Mouse (Mus musculus) large intestine, adult 2 months (tissue): Measurements from ENCODE around the gene Prdm9. TPM values are rescaled to one million over a fixed set of nuclear protein-coding genes. Genes with fewer than 3 reads are reported as not detected.

ENCODE experiments used
- DNase-seq: peaks from one replicate; pipeline ENCODE4 v3.0.0-alpha.2; 2012; ENCODE audit warnings: low read depth, low spot score
- WGBS: fragments of 180-500 bp; shearing (Covaris S2); methylation state at CpG from one replicate; pipeline ENCODE4 v1.1.7; 2018; 5-methylcytosine and 5-hydroxymethylcytosine counted together
- polyA plus RNA-seq: library from polyadenylated mRNA; depleted of rRNA; stranded (reverse); fragments of >200 nt; gene quantifications from 2 replicates; pipeline ENCODE4 v1.2.3, GENCODE M21; 2012; rRNA removed

The Prdm9 gene
- polyA plus RNA-seq, 1 experiment: 2.0 TPM

DNA sequence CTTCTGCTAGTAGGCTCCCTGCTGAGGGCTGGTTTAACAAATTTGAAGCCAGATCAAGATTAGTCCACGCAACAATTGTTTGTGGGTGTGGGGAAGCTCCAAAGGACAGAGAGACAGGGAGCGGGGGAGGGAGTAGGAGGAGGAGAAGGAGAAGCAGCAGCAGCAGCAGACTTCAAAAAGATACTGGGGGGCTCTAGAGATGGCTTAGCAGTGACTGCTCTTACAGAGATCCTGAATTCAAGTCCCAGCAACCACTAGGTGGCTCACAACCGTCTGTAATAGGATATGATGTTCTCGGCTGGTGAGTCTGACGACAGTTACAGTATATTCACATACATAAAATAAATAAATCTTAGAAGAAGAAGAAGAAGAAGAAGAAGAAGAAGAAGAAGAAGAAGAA, 34.0 kb downstream of the Prdm9 start:
- no peak for DNase-seq

DNA sequence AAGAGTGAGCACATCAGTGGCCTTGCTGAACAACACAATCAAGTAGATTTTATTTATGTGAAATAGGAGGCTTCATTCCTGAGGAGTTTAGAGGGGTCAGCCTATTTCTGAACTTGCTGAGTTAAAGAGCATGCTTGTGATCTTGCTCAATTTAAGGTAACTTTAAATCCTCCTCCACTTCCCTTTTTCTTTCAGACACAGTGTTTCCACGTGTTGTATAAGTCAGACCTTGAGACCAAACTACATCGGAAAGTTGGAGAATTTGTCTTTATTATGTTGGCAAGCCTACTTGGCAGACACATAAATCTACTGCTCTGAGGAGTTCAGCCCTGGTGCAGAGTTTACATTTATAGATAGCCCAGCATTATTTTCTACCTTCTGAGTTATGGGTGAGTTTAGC, 35.3 kb downstream of the Prdm9 start:
- 60% methylated on average over 2 of the region's 2 CpGs for WGBS
- DNase-seq: no peak

More for the DNA sequence above, 34.0 kb downstream of the Prdm9 start:
- 33% methylated on average over 5 of the region's 5 CpGs for WGBS

DNA sequence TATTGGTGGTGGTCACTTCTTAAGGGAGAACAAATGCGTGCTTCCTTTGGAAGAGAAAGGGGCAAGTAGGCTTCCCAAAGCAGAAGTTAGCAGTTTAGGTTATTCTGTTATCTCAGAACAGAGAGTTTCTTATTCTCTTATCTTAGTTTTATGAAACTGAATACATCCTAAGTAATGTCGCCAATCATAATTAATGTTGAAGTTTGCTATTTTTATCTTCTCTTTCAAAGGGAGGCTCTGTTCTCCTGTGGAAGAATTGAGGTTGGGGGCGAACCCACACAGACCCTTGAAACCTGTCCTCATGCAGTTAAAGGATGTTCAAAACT, 36.4 kb downstream of the Prdm9 start:
- no peak for DNase-seq
- WGBS: 39% methylated on average over 3 of the region's 3 CpGs

DNA sequence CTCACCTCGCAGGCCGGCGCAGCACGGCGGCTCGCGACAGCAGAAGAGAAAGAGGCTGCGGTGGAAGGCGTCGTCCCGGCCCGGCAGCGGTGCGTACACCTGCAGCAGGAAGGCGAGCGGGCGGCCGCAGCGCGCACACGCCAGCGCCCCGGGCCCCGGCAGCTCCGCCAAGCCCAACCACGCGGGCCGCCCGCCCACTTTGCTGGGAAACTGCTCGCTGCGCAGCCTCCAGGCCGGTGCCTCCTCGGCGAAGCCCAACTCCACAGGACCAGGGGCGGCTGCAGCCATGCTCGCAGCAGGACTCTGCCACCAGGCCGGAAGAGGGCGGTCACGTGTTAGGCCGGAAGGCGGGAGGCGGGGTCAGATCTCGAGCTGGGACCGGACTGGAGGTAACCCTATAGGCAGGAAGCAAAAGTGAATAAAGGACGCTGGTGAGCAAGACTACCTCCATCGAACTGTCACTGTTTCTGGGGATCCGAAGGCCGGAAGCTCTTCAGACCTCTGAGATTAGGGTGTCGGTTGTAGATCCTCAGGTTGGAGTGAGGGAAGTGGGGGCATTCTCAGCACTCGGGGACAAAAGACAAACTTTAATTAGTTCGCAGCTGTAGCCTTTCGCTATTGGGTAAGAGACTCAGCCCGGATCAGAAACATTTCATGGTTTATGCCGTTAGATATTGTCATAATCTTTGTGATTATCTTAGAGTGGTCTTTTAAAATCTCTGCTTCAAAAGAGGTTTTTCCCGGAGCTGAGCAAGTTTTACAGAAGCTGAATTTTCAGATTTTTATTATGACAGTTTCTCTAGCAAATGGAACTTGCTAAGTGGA, 37.0 kb downstream of the Prdm9 start, which contains the start of gene Pdcd2:
Gene Pdcd2, minus strand, starts transcription at position 316 of the 825 bp plus-strand sequence.
- peak; percentile 86 for DNase-seq
- WGBS: under 1% methylated on average over 55 of the region's 55 CpGs

DNA sequence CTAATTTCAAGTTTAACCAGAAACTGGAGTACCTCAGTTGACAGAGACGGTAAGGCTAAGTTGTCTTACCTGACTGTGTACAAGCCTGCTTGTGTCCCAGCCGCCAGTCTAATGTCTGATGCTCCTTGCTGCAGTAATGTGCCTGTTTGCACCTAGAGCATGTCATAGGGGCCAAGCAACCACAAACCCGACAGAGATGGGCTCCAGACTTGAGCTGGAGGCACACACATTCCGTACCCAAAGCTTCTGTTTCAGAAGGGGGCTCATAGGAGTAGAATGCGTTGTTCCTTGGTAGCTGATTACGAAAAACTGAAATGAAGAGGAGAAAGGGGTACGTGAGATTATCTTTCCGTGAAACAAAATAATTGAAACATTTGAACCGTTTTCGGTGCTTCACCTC, 37.9 kb downstream of the Prdm9 start:
- no peak for DNase-seq
- 11% methylated on average over 10 of the region's 10 CpGs for WGBS

DNA sequence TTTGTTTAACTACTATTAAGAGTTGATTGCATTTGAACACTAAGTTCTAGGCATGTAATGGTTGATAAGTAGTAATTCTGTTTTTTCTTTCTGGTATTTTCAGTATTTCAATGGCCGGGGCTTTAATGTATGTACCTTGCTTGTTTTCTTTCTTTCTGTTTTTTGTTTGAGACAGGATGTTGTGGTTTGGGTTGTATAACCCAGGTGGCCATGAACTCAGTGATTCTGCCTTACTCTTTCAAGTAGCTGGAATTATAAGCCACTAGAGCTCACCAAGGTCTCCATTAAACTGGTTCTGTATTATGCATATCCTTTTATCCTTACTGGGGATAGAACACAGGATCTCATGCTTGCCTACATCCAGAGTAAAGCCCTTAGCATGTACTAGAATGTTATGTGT, 45.4 kb downstream of the Prdm9 start:
- no peak for DNase-seq
- 94% methylated on average over 1 of the region's 1 CpGs for WGBS

DNA sequence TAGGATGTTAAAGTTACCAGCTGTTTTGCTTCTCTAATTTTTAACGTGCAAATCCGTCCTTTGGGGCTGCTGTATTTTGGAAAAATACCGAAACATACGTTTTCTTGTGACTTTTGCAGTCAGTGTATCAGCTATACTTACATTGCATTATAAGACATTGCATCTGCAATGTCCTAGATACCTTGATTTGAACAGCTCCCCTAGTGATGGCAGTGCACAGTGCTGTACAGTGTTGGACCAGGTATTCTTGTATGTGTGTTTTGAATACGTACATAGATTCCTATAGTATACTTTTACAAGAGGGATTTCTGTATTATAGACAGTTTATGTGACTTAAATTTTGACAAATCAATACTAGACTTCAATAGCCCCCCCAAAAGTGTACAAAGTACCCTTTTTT, 46.0 kb downstream of the Prdm9 start:
- no peak for DNase-seq
- WGBS: 91% methylated on average over 5 of the region's 5 CpGs

DNA sequence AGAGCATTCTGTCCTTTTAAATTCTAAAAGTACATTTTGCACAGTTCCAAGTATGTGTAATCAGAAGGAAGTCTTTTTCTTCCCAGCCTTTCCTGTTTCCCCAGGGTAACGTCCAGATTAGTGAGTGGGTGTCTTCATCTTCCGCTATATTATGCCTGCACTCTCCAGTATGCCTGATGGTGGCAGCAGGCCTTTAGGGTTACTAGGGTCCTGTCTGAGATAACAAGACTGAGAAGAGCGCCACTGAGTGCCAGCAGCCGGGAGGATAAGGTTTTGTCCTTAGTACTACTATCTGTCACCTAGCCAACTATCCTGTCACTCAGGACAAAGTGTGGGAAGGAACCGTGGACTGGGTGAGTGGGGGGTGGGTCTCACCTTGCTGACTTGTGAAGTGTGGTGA, 46.4 kb downstream of the Prdm9 start:
- WGBS: 67% methylated on average over 5 of the region's 5 CpGs
- no peak for DNase-seq

DNA sequence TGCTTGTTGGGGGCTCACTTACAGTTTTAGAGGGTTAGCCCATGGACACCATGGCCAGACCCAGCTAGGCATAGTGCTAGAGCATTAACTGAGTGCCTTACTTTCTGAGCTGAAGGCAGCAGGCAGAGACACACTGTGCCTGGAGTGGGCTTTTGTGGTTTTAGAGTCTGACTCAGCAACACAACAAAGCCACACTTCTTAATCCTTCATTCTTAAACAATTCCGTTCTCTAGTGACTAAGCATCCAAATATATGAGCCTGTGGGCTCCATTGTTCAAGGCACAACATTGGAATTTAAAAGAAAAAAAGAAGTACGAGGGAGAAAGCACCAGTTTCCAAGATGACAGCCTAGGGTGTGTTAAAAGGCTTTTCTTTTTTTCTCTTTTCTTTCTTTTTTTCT, 53.5 kb downstream of the Prdm9 start:
- WGBS: 86% methylated on average over 2 of the region's 2 CpGs
- DNase-seq: no peak

DNA sequence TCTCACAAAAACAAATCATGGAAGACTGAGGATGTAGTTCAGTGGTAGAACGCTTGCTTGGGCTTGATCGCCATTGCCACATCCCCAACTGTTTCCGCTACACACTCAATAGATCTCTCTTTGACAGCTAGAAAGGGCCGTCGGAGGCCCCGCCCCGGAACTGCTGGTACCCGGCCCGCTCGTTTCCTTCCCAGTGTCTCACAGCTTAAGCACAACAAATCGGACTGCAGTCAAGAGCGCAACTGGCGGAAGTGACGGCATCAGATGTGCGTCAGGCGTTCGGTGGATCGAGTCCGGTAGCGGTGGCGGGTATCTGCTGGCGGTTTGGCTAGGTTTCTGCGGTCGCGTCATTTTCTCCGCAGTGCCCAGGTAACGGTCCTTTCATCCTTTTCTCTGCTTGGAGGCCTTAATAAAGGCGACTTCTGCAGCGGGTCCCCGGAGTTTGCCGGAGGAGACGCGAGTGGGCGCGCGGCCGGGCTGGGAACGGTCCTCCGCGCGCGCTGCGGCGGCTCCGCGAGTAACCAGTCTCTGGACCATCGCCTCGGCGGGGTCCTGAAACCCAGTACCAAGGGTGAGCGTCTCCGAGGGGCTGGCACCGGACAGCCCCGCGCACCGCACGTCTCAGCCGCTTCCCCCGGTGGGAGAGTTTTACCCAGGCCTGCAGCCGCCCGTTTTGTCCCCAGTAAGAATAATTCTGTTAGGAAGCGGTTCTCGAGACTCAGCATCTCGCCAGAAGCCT, 64.3 kb downstream of the Prdm9 start, which contains the start of the genes Psmb1 and Tbp:
Gene Psmb1, minus strand, starts transcription at position 96 of the 739 bp plus-strand sequence.
Gene Tbp, plus strand, starts transcription at position 233 of the 739 bp plus-strand sequence.
- peak; percentile 98 for DNase-seq
- under 1% methylated on average over 63 of the region's 63 CpGs for WGBS

DNA sequence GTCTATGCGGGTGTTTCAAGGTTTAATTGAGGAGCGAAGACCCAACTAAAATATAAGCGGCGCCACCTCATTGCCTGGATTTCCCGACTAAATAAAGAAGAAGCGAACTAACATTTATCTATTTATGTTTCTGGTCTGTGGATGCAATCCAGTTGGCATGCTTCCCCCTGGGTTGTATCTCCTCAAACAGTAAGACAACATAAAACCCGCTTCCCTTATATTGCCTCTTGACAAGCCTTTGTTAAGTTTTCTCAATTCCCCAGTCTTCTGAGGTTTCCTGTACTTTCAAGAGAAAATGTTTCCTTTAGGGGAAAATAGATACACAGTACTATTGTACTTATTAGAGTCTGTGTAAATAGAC, 65.4 kb downstream of the Prdm9 start:
- 39% methylated on average over 7 of the region's 7 CpGs for WGBS
- no peak for DNase-seq

DNA sequence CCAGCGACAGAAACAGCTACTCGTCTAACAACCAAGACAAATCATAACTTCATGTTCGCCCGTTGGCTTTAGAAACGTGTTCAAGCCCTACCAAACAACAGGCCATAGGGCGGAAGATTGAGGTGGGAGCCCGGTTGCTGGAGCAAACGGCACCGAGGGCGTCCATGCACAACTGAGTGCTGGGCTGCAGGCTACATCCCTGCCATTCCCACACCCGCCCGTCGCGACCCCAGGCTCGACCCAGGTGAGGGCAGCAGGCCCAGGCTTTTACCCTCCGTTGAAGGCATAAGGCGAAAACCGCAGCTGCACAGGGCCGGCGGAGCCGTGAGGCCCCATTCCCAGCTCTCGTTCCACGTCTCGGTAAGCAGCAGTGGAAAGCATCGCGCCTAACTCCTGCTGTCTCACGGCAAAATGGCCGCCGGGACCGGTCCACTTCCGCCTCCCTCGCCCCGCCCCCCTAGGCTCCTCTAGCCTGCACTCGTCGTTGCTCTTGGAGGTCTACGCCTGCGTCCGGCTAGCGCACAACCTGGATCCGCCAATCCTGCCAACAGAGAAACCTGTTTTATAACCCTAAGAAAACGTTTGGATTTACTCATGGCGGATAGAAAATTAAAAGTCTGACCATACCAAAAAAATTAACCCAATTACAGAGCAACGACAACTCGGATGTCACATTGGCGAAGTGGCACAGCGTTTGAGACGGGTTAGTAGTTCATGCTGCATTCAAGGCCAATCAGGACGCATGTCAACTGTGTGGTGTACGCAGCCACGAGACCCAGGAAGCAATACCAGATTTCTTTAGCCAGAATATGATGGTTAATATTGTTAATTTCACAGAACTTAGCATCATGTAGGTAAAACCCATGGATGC, 66.0 kb downstream of the Prdm9 start:
- peak; percentile 69 for DNase-seq
- WGBS: under 1% methylated on average over 50 of the region's 50 CpGs

Other genes starting within 250 kb of the Prdm9 start
- gene Dll1, start 187.5 kb downstream of the Prdm9 start, polyA plus RNA-seq: 20.8 and 35.9 TPM in 2 replicates
- gene Fam120b, start 168.2 kb downstream of the Prdm9 start, polyA plus RNA-seq: 8.5 and 13.1 TPM in 2 replicates
- gene Psmb1, start 64.6 kb downstream of the Prdm9 start, polyA plus RNA-seq: 154 and 162 TPM in 2 replicates
- gene Tbp, start 64.5 kb downstream of the Prdm9 start, polyA plus RNA-seq: 14.0 and 25.4 TPM in 2 replicates
- gene Pdcd2, start 37.1 kb downstream of the Prdm9 start, polyA plus RNA-seq: 15.5 and 17.5 TPM in 2 replicates
- 2.6 and 4.5 TPM in 2 replicates for gene Chd1, start 140.6 kb upstream of the Prdm9 start, polyA plus RNA-seq